Mouse (Mus musculus): ENCODE data around the gene Sh3bp2.
A peak's percentile ranks its signal among the peaks of the same experiment; 100 is the strongest.
"Not testable (repeated sequence)": the region's sequence is repeated elsewhere in the genome, so short reads cannot be mapped to it uniquely, and the experiment has no call there.

Sh3bp2 gene

GRCm38 (mm10) chr5:34572568-34572967 is 46.9 kb downstream of the Sh3bp2 start:
- DNase-seq (ENCODE audit: low read depth, low spot score), result not testable (repeated sequence)

DNA sequence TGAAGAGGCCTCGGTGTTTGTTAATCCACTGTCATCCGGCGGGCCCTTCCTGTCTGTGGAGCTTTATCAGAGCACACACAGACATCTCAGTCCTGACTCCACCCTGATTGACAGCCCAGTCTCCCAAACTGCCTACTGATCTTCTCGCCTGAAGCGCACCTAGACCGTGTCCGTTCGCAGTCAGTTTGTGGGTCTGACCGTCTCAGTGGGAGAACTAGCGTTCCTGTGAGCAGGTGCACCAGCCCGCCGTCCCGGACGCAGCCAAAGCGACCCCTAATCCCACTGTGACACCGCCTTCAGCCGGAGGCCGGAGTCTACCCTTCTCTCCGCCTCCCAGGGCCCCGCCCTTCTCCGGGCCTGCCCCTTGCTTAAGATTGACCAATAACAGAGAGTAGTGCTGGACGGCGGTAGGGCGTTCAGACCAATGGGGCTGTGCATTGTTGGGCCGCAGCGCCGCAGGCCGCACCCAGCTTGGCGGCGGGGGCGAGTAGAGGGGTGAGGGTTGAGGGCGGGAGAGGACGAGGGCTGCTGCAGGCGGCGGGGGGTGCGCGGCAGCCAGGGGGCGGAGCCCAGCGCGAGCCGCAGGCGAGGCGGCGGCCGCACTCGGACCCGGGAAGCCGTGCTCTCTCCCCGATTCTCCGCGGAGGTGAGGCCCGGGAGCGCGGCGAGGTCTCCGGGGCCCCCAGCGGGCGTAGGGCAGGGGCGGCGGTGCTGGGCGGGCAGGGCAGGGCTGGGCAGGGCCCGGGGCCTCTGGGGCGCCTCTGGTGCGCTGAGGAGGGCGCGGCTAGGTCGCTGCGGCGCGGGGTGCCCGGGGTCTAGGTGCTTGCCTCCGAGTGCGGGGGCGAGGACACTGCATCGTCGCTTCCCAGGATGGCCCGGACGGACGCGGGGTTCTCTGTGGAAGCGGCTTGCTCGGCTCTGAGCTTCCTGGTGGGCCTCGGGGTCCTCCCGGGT is 47.9 kb downstream of the Sh3bp2 start, which contains the start of gene Add1:
Gene Add1, plus strand, starts transcription at position 397 of the 954 bp plus-strand sequence.
- DNase-seq (ENCODE audit: low read depth, low spot score), result peak; percentile 98

DNA sequence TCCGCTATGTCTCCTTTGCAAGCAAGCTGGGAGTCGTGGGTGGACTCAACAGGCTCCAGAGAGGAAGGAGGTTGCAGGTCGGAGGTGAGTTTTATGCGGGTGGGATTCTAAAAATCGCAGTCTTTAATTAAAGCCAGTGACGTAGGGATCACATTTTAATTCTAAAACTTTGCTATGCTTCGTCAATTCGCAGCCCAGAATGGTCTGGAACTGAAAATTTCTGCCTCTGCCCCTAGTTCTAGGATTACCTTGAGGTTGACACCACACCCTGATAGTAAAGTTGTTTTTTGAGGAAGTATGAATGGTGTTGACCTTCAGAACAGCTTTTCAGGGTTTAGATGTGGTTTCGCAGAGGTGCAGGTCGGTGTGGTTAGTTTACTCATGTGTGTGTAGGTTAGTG is 49.1 kb downstream of the Sh3bp2 start:
- DNase-seq (ENCODE audit: low read depth, low spot score), result no peak

DNA sequence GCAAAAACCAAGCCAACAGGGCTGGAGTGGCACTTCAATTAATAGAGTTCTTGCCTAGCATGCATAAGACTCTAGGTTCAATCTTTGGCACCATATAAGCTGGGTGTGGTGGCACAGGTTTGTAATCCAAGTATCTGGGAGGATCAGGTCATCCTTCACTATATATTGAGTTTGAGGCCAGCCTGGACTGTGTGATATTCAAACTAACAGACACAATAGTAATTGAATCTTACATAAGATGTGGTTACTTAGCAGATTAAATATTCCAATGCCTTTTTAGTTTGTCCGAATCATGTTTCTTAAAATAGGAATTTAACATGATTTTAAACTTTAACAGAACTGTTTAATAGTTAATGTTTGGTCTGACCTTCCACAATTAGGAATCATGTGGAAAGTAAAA is 50.6 kb downstream of the Sh3bp2 start:
- DNase-seq (ENCODE audit: low read depth, low spot score), result no peak

DNA sequence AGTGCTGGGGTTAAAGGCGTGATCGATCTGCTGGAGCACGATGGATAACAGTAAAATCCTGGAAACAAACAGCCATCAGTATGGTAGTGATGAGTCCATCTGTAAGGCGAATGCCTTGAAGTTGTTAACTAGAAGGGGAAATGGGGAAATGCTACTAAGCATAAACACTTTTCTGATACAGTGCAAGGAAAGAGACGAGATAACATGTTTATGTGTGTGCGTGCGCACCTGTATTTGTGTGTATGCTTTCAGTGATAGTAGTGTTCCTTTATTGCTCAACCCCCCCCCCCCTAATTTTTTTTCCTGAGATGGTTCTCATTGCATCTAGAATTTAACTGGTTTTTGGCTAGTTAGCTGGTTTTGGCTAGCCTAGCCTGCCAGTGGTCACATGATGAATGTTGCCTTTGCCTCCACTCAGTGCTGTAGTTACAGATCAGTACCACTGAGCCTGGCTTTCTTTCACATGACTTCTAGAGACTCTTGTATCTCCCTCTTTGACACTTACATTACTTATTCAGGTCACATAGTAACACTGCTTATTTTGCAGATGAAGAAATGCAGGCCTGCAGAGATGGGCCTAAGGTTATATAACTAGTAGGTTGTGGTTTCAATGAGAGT is 52.5 kb downstream of the Sh3bp2 start:
- peak; percentile 57 for DNase-seq (ENCODE audit: low read depth, low spot score)

GRCm38 (mm10) chr5:34579377-34579776 is 53.7 kb downstream of the Sh3bp2 start:
- DNase-seq (ENCODE audit: low read depth, low spot score), result no peak

GRCm38 (mm10) chr5:34581671-34582313 is 56.2 kb downstream of the Sh3bp2 start:
- peak; percentile 69 for DNase-seq (ENCODE audit: low read depth, low spot score)

- peak; percentile 21 for DNase-seq (ENCODE audit: low read depth, low spot score)
Measured at GRCm38 (mm10) chr5:34582314-34582675, 56.7 kb downstream of the Sh3bp2 start.

DNA sequence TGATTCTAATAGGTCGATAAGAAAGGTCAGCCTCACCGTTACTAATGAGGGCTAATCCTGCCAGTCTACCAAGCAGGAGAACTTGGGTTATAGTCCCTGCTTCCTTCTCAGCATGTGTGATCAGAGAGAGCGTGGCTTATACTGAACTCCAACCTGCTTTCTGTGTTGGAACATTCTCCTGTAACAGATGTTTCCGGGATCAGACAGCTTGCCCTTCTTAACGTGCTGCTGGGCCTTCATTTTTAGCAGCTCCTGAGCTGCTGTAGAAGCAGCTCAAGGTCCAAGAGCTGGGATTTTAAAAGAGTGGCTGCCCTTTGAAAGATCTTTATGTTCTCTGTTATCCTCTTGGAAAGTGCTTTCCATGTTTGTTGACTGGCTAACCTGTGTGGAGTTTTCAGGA is 59.6 kb downstream of the Sh3bp2 start:
- DNase-seq (ENCODE audit: low read depth, low spot score), result no peak

DNA sequence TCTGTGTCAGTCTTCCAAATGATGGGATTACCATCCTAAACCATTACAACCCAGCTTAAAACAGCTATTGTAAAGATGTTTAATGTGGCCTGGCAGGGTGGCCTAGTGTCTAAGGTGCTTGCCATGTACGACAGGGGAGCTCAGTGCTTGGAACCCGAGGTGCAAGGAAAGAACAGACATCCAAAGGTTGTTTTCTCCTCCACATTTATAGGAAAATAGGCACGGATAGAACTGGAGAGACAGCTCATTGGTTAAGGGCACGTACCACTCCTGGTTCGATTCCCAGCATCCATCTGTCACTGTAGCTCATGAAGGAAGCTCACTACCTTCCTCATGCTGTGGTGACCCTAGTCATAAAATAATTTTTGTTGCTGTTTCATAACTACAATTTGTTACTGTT is 62.2 kb downstream of the Sh3bp2 start:
- DNase-seq (ENCODE audit: low read depth, low spot score), result no peak

DNA sequence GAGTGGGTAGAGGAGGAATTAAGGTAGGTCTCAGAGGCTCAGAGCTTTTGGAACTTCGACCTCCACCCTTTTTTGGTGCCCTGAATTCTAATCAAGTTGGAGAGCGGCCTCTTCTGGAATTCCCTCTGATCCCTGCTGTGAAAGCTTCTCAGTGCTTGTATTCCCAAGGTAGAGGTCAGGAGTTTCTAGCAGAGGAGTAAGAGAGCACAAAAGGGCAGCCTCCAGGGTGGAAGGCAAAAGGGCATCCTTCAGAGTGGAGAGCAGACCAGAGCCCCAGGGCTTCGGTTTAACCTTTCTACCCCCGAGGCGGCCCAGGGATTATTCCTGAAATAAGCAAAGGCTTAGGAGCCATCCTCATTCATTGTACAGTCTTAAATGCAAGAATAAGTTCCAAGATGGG is 64.4 kb downstream of the Sh3bp2 start:
- DNase-seq (ENCODE audit: low read depth, low spot score), result peak; percentile 86

GRCm38 (mm10) chr5:34590702-34591101 is 65.1 kb downstream of the Sh3bp2 start:
- no peak for DNase-seq (ENCODE audit: low read depth, low spot score)

- no peak for DNase-seq (ENCODE audit: low read depth, low spot score)
Measured at GRCm38 (mm10) chr5:34591388-34592004, 65.9 kb downstream of the Sh3bp2 start.

GRCm38 (mm10) chr5:34592224-34592623 is 66.6 kb downstream of the Sh3bp2 start:
- DNase-seq (ENCODE audit: low read depth, low spot score), result not testable (repeated sequence)

DNA sequence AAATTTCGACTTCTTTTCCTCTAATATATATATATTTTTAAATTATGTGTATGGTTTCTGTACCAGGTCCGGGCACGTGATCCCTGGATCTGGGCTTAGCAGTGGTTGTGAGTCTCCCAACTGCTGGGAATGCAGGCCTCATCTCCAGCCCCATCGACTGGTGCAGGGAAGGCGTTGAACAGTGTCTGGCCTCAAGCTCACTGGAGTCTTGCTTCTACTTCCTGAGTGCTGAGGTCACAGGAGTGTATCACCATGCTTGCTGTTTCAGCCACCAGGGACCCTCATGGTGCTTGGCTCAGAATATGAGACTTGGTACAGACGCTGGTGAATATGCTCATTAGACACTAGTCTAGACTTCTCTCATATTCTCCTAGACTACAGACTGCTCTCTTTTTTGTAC is 67.0 kb downstream of the Sh3bp2 start:
- no peak for DNase-seq (ENCODE audit: low read depth, low spot score)

- peak; percentile 85 for DNase-seq (ENCODE audit: low read depth, low spot score)
Measured at GRCm38 (mm10) chr5:34593202-34593727, 67.6 kb downstream of the Sh3bp2 start.

GRCm38 (mm10) chr5:34604576-34604975 is 78.9 kb downstream of the Sh3bp2 start:
- no peak for DNase-seq (ENCODE audit: low read depth, low spot score)

GRCm38 (mm10) chr5:34607100-34607880 is 81.7 kb downstream of the Sh3bp2 start:
- DNase-seq (ENCODE audit: low read depth, low spot score), result no peak

GRCm38 (mm10) chr5:34608226-34608625 is 82.6 kb downstream of the Sh3bp2 start:
- no peak for DNase-seq (ENCODE audit: low read depth, low spot score)

- DNase-seq (ENCODE audit: low read depth, low spot score), result no peak
Measured at GRCm38 (mm10) chr5:34609966-34610365, 84.3 kb downstream of the Sh3bp2 start.
